In genomic region chr16:31896971-31897774, GRCm38 (mm10) we compare ENCODE assay signal across 8 mouse cellular contexts. TPM values are rescaled to one million over a fixed set of nuclear protein-coding genes. Genes with fewer than 3 reads are reported as not detected.
A peak's percentile ranks its signal among the peaks of the same experiment; 100 is the strongest.
DNase-seq lines count a peak whose midpoint lies in the region; ATAC-seq and TF ChIP-seq lines count a peak whose summit lies in the region.

No protein-coding gene starts in this region.

- peak overlapping the region; percentile 17; the same call in 1 of the 2 replicates for H3K27ac ChIP-seq in forebrain, embryonic 13.5 days
- no peak overlapping the region for H3K27ac ChIP-seq in intestine, postnatal 0 days (ENCODE audit: low read depth, low read length)
- H3K27ac ChIP-seq in liver, embryonic 13.5 days = no peak overlapping the region
- peak overlapping the region; percentile 50 for H3K27ac ChIP-seq in neural tube, embryonic 14.5 days (ENCODE audit: low read depth, low read length)

- H3K9ac ChIP-seq in forebrain, embryonic 13.5 days = peak overlapping the region; percentile 59
- H3K9ac ChIP-seq in intestine, postnatal 0 days (ENCODE audit: low read depth, low read length) = no peak overlapping the region
- no peak overlapping the region for H3K9ac ChIP-seq in liver, embryonic 13.5 days
- H3K9ac ChIP-seq in neural tube, embryonic 14.5 days (replicated peaks; ENCODE audit: low read depth, low read length) = peak overlapping the region; percentile 37; the same call in 1 of the 2 replicates

- H3K9me3 ChIP-seq in forebrain, embryonic 13.5 days (replicated peaks) = no peaks in the 10 kb centered on the region
- H3K9me3 ChIP-seq in intestine, postnatal 0 days (ENCODE audit: control insufficient read depth) = no peaks in the 10 kb centered on the region
- no peaks in the 10 kb centered on the region for H3K9me3 ChIP-seq in liver, embryonic 13.5 days (replicated peaks)
- H3K9me3 ChIP-seq in neural tube, embryonic 14.5 days (ENCODE audit: control insufficient read depth, low read length) = no peaks in the 10 kb centered on the region

- peak; percentile 46; the same call in 1 of the 2 replicates for ATAC-seq in cerebellum, adult (ENCODE audit: insufficient number of reproducible peaks, low FRiP score, low TSS enrichment)
- ATAC-seq in forebrain, embryonic 13.5 days = peak; percentile 67; the same call in 1 of the 2 replicates
- no peak for ATAC-seq in intestine, postnatal 0 days
- no peak for ATAC-seq in liver, embryonic 13.5 days (ENCODE audit: low read depth)
- ATAC-seq in neural tube, embryonic 14.5 days (ENCODE audit: low read depth) = peak; percentile 56

- DNase-seq in gastrocnemius, postnatal 10 days = peak; percentile 23
- no peak for DNase-seq in gastrocnemius, adult 18-20 months (ENCODE audit: low spot score)
- peak; percentile 8 for DNase-seq in liver, embryonic 13.5 days
- DNase-seq in spleen, postnatal 36 days (ENCODE audit: low spot score in 2 of 2) = no peak

- no peaks in the 10 kb centered on the region for H3K27me3 ChIP-seq in forebrain, embryonic 13.5 days
- no peaks in the 10 kb centered on the region for H3K27me3 ChIP-seq in intestine, postnatal 0 days (replicated peaks; ENCODE audit: control insufficient read depth, insufficient read depth, low read length)
- no peaks in the 10 kb centered on the region for H3K27me3 ChIP-seq in liver, embryonic 13.5 days
- H3K27me3 ChIP-seq in neural tube, embryonic 14.5 days (ENCODE audit: control insufficient read depth, insufficient read depth, low read length) = no peaks in the 10 kb centered on the region

- H3K4me3 ChIP-seq in forebrain, embryonic 13.5 days = peak overlapping the region; percentile 21
- no peak overlapping the region for H3K4me3 ChIP-seq in intestine, postnatal 0 days (ENCODE audit: low read depth, low read length)
- H3K4me3 ChIP-seq in liver, embryonic 13.5 days (replicated peaks) = no peak overlapping the region
- H3K4me3 ChIP-seq in neural tube, embryonic 14.5 days (ENCODE audit: low read depth, low read length) = peak overlapping the region; percentile 18; the same call in 1 of the 2 replicates

- peaks cover 22% of the 10 kb centered on the region for H3K4me1 ChIP-seq in forebrain, embryonic 13.5 days
- no peaks in the 10 kb centered on the region for H3K4me1 ChIP-seq in intestine, postnatal 0 days (replicated peaks; ENCODE audit: control insufficient read depth, insufficient read depth, low read length)
- peaks cover 7% of the 10 kb centered on the region; the same call in 1 of the 2 replicates for H3K4me1 ChIP-seq in liver, embryonic 13.5 days (replicated peaks)
- H3K4me1 ChIP-seq in neural tube, embryonic 14.5 days (ENCODE audit: control insufficient read depth, insufficient read depth, low read length) = peaks cover 12% of the 10 kb centered on the region

- peak; percentile 56 for TF ChIP-seq CTCF in intestine, postnatal 0 days (IDR thresholded peaks at IDR 0.05; ENCODE audit: low read depth)

- H3K36me3 ChIP-seq in forebrain, embryonic 13.5 days (ENCODE audit: poor library complexity, severe bottlenecking) = no peaks in the 10 kb centered on the region
- H3K36me3 ChIP-seq in intestine, postnatal 0 days (ENCODE audit: control insufficient read depth, insufficient read depth) = peaks cover 17% of the 10 kb centered on the region; the same call in 1 of the 2 replicates
- H3K36me3 ChIP-seq in liver, embryonic 13.5 days = no peaks in the 10 kb centered on the region
- H3K36me3 ChIP-seq in neural tube, embryonic 14.5 days (ENCODE audit: control insufficient read depth, insufficient read depth, low read length) = no peaks in the 10 kb centered on the region

- H3K4me2 ChIP-seq in forebrain, embryonic 13.5 days = peak overlapping the region; percentile 55
- H3K4me2 ChIP-seq in intestine, postnatal 0 days (replicated peaks; ENCODE audit: low read depth) = peak overlapping the region; percentile 54
- peak overlapping the region; percentile 46 for H3K4me2 ChIP-seq in liver, embryonic 13.5 days
- H3K4me2 ChIP-seq in neural tube, embryonic 14.5 days (ENCODE audit: low read depth, low read length) = peak overlapping the region; percentile 52

- WGBS in forebrain, embryonic 13.5 days = 7% methylated on average over 29 of the region's 29 CpGs
- 14% methylated on average over 29 of the region's 29 CpGs for WGBS in intestine, postnatal 0 days
- WGBS in liver, embryonic 13.5 days (ENCODE audit: insufficient replicate concordance) = 17% methylated on average over 29 of the region's 29 CpGs
- 10% methylated on average over 29 of the region's 29 CpGs for WGBS in neural tube, embryonic 14.5 days

RNA-seq across cellular contexts. Expression of gene Meltf, which starts 18.6 kb away (rescaled TPM):
- total RNA-seq in gastrocnemius, postnatal 10 days (2021) = under 1 TPM in 1 of 2 experiments, not detected in 1; 0.05 TPM
- total RNA-seq in gastrocnemius, adult 18-20 months (2021) = not detected
- polyA plus RNA-seq in forebrain, embryonic 13.5 days (2015; fragmentation: Nextera tagmentation; extraction: Ambion mirVana) = 0.09 and 0.16 TPM in 2 replicates
- polyA plus RNA-seq in intestine, postnatal 0 days (2015; fragmentation: Nextera tagmentation; extraction: Ambion mirVana) = 568 and 663 TPM in 2 replicates
- 0.07 and 0.10 TPM in 2 replicates for polyA plus RNA-seq in liver, embryonic 13.5 days (2015; fragmentation: Nextera tagmentation; extraction: Ambion mirVana)
- polyA plus RNA-seq in neural tube, embryonic 14.5 days (2014; fragmentation: Nextera tagmentation; extraction: Ambion mirVana) = 0.12 TPM in 2 replicates

RNA-seq across cellular contexts. Expression of gene Pigz, which starts 36.5 kb away (rescaled TPM):
- total RNA-seq in gastrocnemius, postnatal 10 days (2021) = 1 to 10 TPM; 5.9 to 7.5 TPM
- 1 to 10 TPM in 1 of 2 experiments, under 1 TPM in 1; 0.33 to 1.2 TPM for total RNA-seq in gastrocnemius, adult 18-20 months (2021)
- polyA plus RNA-seq in forebrain, embryonic 13.5 days (2015; fragmentation: Nextera tagmentation; extraction: Ambion mirVana) = 1.8 and 2.4 TPM in 2 replicates
- polyA plus RNA-seq in intestine, postnatal 0 days (2015; fragmentation: Nextera tagmentation; extraction: Ambion mirVana) = 0.39 and 0.54 TPM in 2 replicates
- polyA plus RNA-seq in liver, embryonic 13.5 days (2015; fragmentation: Nextera tagmentation; extraction: Ambion mirVana) = 0.38 TPM in 1 of 2 replicates, not detected in the other
- polyA plus RNA-seq in neural tube, embryonic 14.5 days (2014; fragmentation: Nextera tagmentation; extraction: Ambion mirVana) = 3.9 and 5.0 TPM in 2 replicates

RNA-seq across cellular contexts. Expression of gene 0610012G03Rik, which starts 51.1 kb away (rescaled TPM):
- 10 to 100 TPM; 41.2 to 47.7 TPM for total RNA-seq in gastrocnemius, postnatal 10 days (2021)
- 10 to 100 TPM; 52.7 to 56.6 TPM for total RNA-seq in gastrocnemius, adult 18-20 months (2021)
- polyA plus RNA-seq in forebrain, embryonic 13.5 days (2015; fragmentation: Nextera tagmentation; extraction: Ambion mirVana) = 99.7 and 103 TPM in 2 replicates
- 203 and 214 TPM in 2 replicates for polyA plus RNA-seq in intestine, postnatal 0 days (2015; fragmentation: Nextera tagmentation; extraction: Ambion mirVana)
- polyA plus RNA-seq in liver, embryonic 13.5 days (2015; fragmentation: Nextera tagmentation; extraction: Ambion mirVana) = 42.6 and 49.1 TPM in 2 replicates
- 115 and 124 TPM in 2 replicates for polyA plus RNA-seq in neural tube, embryonic 14.5 days (2014; fragmentation: Nextera tagmentation; extraction: Ambion mirVana)

RNA-seq across cellular contexts. Expression of gene Ncbp2, which starts 51.1 kb away (rescaled TPM):
- total RNA-seq in gastrocnemius, postnatal 10 days (2021) = 10 to 100 TPM; 18.7 to 23.6 TPM
- 10 to 100 TPM; 12.4 to 13.6 TPM for total RNA-seq in gastrocnemius, adult 18-20 months (2021)
- polyA plus RNA-seq in forebrain, embryonic 13.5 days (2015; fragmentation: Nextera tagmentation; extraction: Ambion mirVana) = 121 TPM in 2 replicates
- 24.7 and 28.4 TPM in 2 replicates for polyA plus RNA-seq in intestine, postnatal 0 days (2015; fragmentation: Nextera tagmentation; extraction: Ambion mirVana)
- 39.6 and 48.3 TPM in 2 replicates for polyA plus RNA-seq in liver, embryonic 13.5 days (2015; fragmentation: Nextera tagmentation; extraction: Ambion mirVana)
- 92.0 and 92.9 TPM in 2 replicates for polyA plus RNA-seq in neural tube, embryonic 14.5 days (2014; fragmentation: Nextera tagmentation; extraction: Ambion mirVana)

Comparison
In these comparisons a context has a peak if more than half of its experiments do, and no peak if none do; other contexts are left out.
1. DNase-seq: peak in gastrocnemius, postnatal 10 days (single experiment) and liver, embryonic 13.5 days (single experiment); none in gastrocnemius, adult 18-20 months (single experiment) and spleen, postnatal 36 days (0 of 2).
2. ATAC-seq: peak in cerebellum, adult (single experiment), forebrain, embryonic 13.5 days (single experiment) and neural tube, embryonic 14.5 days (single experiment); none in intestine, postnatal 0 days (single experiment) and liver, embryonic 13.5 days (single experiment).
3. H3K27ac ChIP-seq: peak in forebrain, embryonic 13.5 days (single experiment) and neural tube, embryonic 14.5 days (single experiment); none in intestine, postnatal 0 days (single experiment) and liver, embryonic 13.5 days (single experiment).
4. H3K4me3 ChIP-seq: peak in forebrain, embryonic 13.5 days (single experiment) and neural tube, embryonic 14.5 days (single experiment); none in intestine, postnatal 0 days (single experiment) and liver, embryonic 13.5 days (single experiment).
5. H3K9ac ChIP-seq: peak in forebrain, embryonic 13.5 days (single experiment) and neural tube, embryonic 14.5 days (single experiment); none in intestine, postnatal 0 days (single experiment) and liver, embryonic 13.5 days (single experiment).
6. RNA of gene Meltf, which starts 18.6 kb away (polyA plus RNA-seq): 568 to 663 TPM in intestine, postnatal 0 days; 0.12 TPM in neural tube, embryonic 14.5 days, 0.07 to 0.10 TPM in liver, embryonic 13.5 days and 0.09 to 0.16 TPM in forebrain, embryonic 13.5 days; every median in the first group is over 100 times any median in the second.
7. Peak in every context shown above with its lines, with median percentiles within 50 percentile points of each other: H3K4me2 ChIP-seq.